Mouse (Mus musculus) lung, postnatal 10 days (tissue): ENCODE measurements around the gene Txndc11.

Experiments
- DNase-seq: peaks from one replicate; pipeline ENCODE4 v3.0.0; 2021

Gene Txndc11

GRCm38 (mm10) chr16:11097301-11097700 is 37.1 kb downstream of the Txndc11 start:
- no peak for DNase-seq

DNA sequence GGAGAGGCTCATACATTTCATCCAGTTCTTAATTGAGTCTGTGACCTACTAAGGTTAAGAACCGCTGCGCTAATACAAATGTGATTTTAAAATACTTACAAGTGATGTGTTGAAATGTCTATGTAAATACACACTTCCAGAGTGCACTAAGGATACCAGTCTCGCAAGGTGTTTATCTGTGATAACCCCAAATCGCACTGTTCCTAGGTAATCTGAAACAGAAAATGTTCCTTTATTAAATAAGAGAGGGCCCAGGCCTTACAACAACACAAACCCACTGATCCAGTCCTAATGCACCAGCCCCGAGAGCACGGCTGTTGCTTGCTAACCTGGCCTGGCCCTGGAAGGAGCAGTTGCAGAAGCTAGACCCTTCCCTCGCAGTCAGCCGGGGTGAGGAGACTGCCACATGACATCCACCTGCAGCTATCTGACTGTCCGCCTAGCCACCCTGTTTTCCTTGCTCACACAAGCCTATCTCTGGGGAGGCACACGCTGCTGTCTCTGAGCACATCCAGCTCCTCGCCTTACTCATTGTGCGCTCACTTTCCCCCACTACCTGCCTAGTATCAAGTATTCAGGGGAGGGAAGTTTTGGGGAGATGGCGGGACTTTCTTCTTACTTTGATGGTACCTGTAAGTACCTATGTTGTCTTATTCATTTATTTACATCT is 40.6 kb downstream of the Txndc11 start:
- no peak for DNase-seq

- no peak for DNase-seq
Measured at GRCm38 (mm10) chr16:11092523-11092922, 41.9 kb downstream of the Txndc11 start.

GRCm38 (mm10) chr16:11092061-11092460 is 42.4 kb downstream of the Txndc11 start:
- peak; percentile 32 for DNase-seq

GRCm38 (mm10) chr16:11090836-11091570 is 43.4 kb downstream of the Txndc11 start:
- DNase-seq, result no peak

DNA sequence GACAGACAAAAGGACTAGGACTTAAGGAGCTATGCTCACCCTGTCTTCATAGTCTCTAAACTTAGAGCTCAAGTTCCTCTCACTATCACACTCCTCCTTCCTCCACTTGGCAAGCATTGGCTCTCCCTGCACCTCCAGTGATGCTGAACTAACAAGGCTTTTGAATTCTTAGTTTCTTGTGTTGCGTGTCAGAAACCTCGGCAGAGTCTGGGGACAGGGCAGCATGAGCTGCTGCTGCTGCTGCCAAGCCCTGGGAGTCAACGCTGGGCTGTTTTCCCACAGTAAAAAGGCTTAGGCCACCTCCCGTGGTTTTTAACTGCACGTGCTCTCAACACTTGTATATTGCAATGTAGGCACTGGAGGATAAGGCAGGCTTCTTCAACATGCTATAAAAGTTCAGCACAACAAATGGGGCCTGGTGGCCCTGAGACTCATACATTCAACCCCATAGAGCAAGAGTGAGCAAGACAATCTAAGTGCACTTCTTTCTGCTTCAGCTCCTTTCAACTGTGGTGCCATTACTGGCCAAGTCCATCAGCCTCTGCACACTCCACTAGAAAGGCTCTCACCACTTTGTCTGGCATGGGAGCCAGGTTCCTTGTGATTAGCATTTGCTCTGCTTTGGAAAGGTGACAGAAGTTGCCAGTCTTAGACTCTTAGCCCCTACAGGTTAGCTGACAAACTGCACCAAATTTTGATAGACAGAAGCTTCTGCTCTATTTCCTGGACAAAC is 47.4 kb downstream of the Txndc11 start:
- DNase-seq, result no peak

DNA sequence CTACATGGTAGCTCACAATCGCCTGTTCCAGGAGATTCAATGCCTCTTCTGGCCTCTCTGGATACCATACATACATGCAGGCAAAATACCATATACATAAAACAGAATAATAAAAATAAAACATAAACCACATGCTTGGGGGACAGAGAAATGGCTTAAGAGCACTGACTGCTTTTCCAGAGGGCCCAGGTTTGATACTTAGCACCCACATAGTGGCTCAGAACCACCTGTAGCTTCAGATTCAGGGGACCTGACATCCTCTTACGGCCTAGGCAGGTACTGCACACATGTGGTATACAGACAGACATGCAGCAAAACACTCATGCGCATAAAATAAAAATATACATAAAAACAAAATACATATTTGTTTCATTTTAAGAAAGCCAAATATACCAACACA is 48.2 kb downstream of the Txndc11 start:
- no peak for DNase-seq

GRCm38 (mm10) chr16:11084181-11084580 is 50.3 kb downstream of the Txndc11 start:
- DNase-seq, result no peak

- DNase-seq, result no peak
Measured at GRCm38 (mm10) chr16:11078216-11078869, 56.1 kb downstream of the Txndc11 start.

- no peak for DNase-seq
Measured at GRCm38 (mm10) chr16:11077601-11078201, 56.7 kb downstream of the Txndc11 start.

- no peak for DNase-seq
Measured at GRCm38 (mm10) chr16:11073060-11073459, 61.4 kb downstream of the Txndc11 start.

- DNase-seq, result no peak
Measured at GRCm38 (mm10) chr16:11072454-11072853, 62.0 kb downstream of the Txndc11 start.

DNA sequence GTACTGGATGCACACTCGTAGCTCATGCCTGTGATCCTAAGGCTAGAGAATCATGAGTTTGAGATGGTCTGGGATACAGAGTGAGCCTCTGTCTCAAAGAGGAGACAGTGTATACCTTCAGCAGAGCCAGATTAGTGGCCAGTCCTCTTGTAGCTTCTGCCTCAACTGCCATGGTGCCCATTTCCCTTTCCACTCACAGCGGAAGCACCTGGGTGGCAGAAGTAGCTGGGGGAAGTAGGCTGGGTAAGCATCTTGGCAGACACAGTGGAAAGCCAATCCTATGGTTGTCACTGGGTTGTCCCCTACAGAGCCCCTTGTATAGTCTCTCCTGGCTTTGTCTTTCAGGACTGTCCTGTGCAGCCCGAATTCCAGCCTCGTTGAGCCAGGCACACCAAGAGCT is 62.6 kb downstream of the Txndc11 start:
- DNase-seq, result no peak

- DNase-seq, result no peak
Measured at GRCm38 (mm10) chr16:11071176-11071575, 63.3 kb downstream of the Txndc11 start.

GRCm38 (mm10) chr16:11069710-11070420 is 64.6 kb downstream of the Txndc11 start:
- peak; percentile 61 for DNase-seq

- no peak for DNase-seq
Measured at GRCm38 (mm10) chr16:11069271-11069670, 65.2 kb downstream of the Txndc11 start.

DNA sequence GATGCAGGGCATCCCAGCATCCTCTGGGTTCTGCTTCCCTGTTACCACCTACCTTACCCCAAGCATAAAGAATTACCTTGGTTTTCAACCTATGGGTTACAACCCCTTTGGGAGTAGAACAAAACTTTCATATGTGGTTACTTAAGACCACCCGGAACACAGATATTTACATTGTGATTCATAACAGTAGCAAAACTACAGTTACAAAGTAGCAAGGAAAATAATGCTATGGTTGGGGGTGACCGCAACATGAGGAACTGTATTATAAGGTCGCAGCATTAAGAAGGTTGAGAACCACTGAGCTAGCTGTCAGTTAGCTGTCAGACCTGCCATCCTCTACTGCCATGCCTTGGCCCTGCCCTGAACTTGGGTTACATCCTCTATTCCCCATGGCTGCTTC is 65.8 kb downstream of the Txndc11 start:
- DNase-seq, result no peak

DNA sequence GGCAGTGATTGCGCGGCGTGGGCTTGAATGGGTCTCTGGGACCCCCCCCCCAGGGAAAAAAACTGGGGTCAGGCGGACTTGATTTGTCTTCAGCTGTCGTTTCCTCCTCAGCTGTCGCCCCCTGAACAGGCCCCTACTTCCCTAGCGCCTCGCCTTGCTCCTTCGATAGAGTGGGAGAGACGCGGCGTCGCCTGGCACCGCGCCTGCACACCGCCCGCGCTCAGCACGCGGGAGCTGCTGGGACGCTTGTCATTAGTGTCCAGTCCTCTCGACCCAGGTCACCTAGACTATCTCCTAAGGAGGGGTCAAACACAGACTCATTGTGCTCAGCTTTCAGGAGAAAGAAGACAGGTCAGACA is 67.6 kb downstream of the Txndc11 start:
- DNase-seq, result peak; percentile 75

DNA sequence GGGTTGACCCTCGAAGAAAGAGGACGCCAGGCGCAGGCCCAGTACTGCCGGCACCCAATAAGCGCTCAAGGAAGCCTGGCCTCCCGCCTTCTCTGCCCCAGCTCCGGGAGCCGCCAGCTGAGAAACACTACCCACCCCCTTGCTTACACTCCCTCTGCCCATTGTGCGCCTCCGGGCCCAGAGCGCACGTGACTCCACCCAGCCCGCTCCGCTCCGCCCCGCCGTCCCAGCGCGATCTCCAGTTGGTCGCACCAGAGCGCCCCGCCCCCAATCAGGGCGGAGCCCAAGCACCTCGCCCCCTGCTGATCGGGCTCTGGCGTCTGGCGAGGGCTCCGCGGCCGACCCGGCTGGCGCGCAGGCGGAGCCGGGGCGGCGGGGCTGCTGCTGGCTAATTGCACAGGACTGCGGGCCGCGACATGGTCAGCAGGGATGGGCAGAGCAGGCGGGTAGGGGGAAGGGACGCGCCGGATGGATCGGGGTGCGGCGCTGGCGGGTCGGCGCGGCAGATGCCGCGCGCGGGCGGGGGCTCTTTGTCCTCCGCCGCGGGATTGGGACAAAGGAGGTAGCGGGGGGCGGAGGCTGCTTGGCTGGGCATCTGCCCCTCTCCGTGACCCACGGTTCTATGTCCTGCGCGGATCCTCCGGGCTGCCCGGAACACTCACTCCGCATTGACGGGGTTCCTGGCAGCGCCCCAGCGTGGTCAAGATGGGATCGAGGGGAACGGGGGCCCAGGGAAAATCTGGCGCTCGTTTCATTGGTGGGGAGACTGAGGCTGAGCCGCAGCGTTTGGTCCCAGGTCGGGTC is 68.2 kb downstream of the Txndc11 start, which contains the start of gene Litaf:
Gene Litaf (minus strand): TSS at position 129 of the 804 bp plus-strand sequence.
- DNase-seq, result peak; percentile 99

DNA sequence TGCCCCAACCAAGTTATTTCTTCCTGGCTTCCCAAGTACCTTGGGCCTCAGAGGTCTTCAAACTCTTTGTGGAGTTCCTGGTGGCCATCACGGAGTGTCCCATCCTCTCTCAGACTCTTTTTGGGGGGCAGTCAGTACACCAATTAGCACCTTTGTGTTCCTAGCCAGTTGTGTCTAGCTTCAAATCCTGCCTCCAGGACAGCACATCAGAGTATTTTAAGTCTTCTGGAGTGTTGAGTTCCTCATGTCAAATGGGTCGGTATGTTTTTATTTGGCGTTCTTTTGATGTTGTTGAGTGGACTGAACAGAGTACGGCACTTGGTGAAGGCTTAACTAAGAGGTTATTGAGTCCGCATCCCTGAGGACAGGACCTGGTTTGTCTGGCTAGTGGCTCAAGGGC is 69.0 kb downstream of the Txndc11 start:
- no peak for DNase-seq

- DNase-seq, result no peak
Measured at GRCm38 (mm10) chr16:11064742-11065141, 69.7 kb downstream of the Txndc11 start.
